ENCODE assay signal across 8 mouse cellular contexts in the genomic region with DNA sequence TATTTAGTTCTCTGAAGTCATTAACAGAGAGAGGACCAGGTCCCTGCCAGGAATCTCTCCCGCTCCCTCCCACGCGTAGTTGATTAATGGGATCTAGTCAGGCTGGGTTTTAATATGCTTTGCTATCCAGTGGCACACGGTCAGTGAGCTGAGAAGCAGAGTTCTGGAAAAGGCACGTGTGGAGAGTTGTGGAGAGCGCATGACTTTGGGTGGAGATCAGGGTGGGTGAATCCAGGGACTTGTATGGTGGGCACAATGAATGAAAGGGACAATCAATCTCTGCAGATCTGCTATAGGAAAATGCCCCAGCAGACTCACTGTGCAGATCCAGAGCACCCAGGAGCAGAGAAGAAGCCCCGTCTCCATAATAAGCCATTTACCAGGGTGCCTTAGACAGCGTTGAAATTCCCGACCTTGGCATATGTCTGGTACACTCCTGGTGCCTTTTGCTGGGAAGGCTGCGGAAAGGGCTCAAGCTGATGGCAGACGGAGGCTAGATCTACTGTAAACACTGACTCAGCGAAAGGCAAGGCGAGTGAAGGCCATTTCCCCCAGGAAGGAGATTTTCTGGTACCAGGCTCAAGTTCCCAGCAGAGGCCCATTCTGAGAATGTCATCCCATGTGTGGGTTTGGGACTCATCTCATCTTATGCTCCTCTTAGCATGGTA.
A peak's percentile ranks its signal among the peaks of the same experiment; 100 is the strongest.
DNase-seq lines count a peak whose midpoint lies in the region; ATAC-seq and TF ChIP-seq lines count a peak whose summit lies in the region.
"Had no signal": no experiment of that assay in that cellular context is flagged by ENCODE, and none has a peak within 500 bp of the region (broad histone marks: within the 10 kb centered on the region; RNA-seq: fewer than 3 reads in every experiment).

No protein-coding gene starts in this region.

- H3K9ac ChIP-seq in neural tube, embryonic 14.5 days (replicated peaks; ENCODE audit: low read depth, low read length): no peak overlapping the region
- H3K9ac ChIP-seq: liver, embryonic 15.5 days had no signal

- H3K9me3 ChIP-seq in neural tube, embryonic 14.5 days (ENCODE audit: control insufficient read depth, low read length): no peaks in the 10 kb centered on the region
- H3K9me3 ChIP-seq: liver, embryonic 15.5 days had no signal

- peak overlapping the region; percentile 85 for H3K27ac ChIP-seq in embryonic fibroblast, embryonic 13.5 days (ENCODE audit: insufficient read depth, low read length)
- peak overlapping the region; percentile 93 for H3K27ac ChIP-seq in kidney, adult 2 months (ENCODE audit: insufficient read depth, low read depth, low read length)
- peak overlapping the region; percentile 40 for H3K27ac ChIP-seq in neural tube, embryonic 14.5 days (ENCODE audit: low read depth, low read length)

- no peak for TF ChIP-seq POLR2A in embryonic fibroblast, embryonic 13.5 days (IDR thresholded peaks at IDR 0.05; ENCODE audit: low read depth, low read length)
- TF ChIP-seq POLR2A in kidney, adult 2 months (IDR thresholded peaks at IDR 0.05; ENCODE audit: low read depth, low read length): no peak

- ATAC-seq in neural tube, embryonic 14.5 days (ENCODE audit: low read depth): peak; percentile 34; the same call in 1 of the 2 replicates
- ATAC-seq in erythroblast, adult 5-6 weeks (replicated peaks; ENCODE audit: low FRiP score, poor library complexity, severe bottlenecking): no peak
- ATAC-seq in activated CD4-positive, CD25-positive, alpha-beta regulatory T cell, adult 4 months: no peak

- 0 out of 2 replicates have a peak overlapping the region, but pooled peaks have one; percentile 19 for H3K4me2 ChIP-seq in neural tube, embryonic 14.5 days (ENCODE audit: low read depth, low read length)

- H3K4me1 ChIP-seq in embryonic fibroblast, embryonic 13.5 days (ENCODE audit: control insufficient read depth, insufficient read depth, low read length): peaks cover 8% of the 10 kb centered on the region
- H3K4me1 ChIP-seq in kidney, adult 2 months (ENCODE audit: control insufficient read depth, insufficient read depth, low read length): peaks cover 15% of the 10 kb centered on the region
- peaks cover 9% of the 10 kb centered on the region; the same call in 1 of the 2 replicates for H3K4me1 ChIP-seq in neural tube, embryonic 14.5 days (ENCODE audit: control insufficient read depth, insufficient read depth, low read length)

- H3K27me3 ChIP-seq in kidney, adult 2 months (replicated peaks; ENCODE audit: control insufficient read depth, insufficient read depth, low read length): no peaks in the 10 kb centered on the region
- no peaks in the 10 kb centered on the region for H3K27me3 ChIP-seq in neural tube, embryonic 14.5 days (ENCODE audit: control insufficient read depth, insufficient read depth, low read length)
- H3K27me3 ChIP-seq: liver, embryonic 15.5 days had no signal

- WGBS in kidney, adult 2 months: 41% methylated on average over 13 of the region's 13 CpGs
- WGBS in neural tube, embryonic 14.5 days: 55% methylated on average over 13 of the region's 13 CpGs

- no peaks in the 10 kb centered on the region for H3K36me3 ChIP-seq in kidney, adult 2 months (ENCODE audit: control insufficient read depth, insufficient read depth, low read length)
- H3K36me3 ChIP-seq in neural tube, embryonic 14.5 days (ENCODE audit: control insufficient read depth, insufficient read depth, low read length): no peaks in the 10 kb centered on the region
- H3K36me3 ChIP-seq: liver, embryonic 15.5 days had no signal

- DNase-seq in urinary bladder, postnatal 14 days (ENCODE audit: low spot score): peak; percentile 50
- DNase-seq in urinary bladder, adult 2 months (ENCODE audit: low spot score): no peak
- peak; percentile 73 for DNase-seq in kidney, adult 2 months

- TF ChIP-seq CTCF in embryonic fibroblast, embryonic 13.5 days (IDR thresholded peaks at IDR 0.05; ENCODE audit: borderline replicate concordance, insufficient read depth, low read length): no peak
- TF ChIP-seq CTCF in kidney, adult 2 months (conservative IDR thresholded peaks at IDR 0.05; ENCODE audit: insufficient read depth, insufficient read length, low read depth, low read length): no peak

- H3K4me3 ChIP-seq in embryonic fibroblast, embryonic 13.5 days (ENCODE audit: insufficient read depth, low read length): no peak overlapping the region
- H3K4me3 ChIP-seq in kidney, adult 2 months (ENCODE audit: insufficient read depth, low read depth, low read length): no peak overlapping the region
- H3K4me3 ChIP-seq in neural tube, embryonic 14.5 days (ENCODE audit: low read depth, low read length): no peak overlapping the region
- H3K4me3 ChIP-seq: liver, embryonic 15.5 days had no signal

Comparison
In these comparisons a context has a peak if more than half of its experiments do, and no peak if none do; other contexts are left out.
1. H3K27ac ChIP-seq: peak in every context shown above with its lines; median percentile 93 in kidney, adult 2 months; 85 in embryonic fibroblast, embryonic 13.5 days; 40 in neural tube, embryonic 14.5 days.